Mouse (Mus musculus) CH12.LX (cell line): ENCODE measurements at regions not wholly inside any gene's neighbourhood (a gene's known extent, or its start where the extent isn't known, plus 50 kb on each side); places are given as distances from the start of the nearest gene placed in this dataset.

ENCODE experiments used
- DNase-seq: peaks from one replicate; pipeline ENCODE4 v3.0.0-alpha.2; 2013; ENCODE audit errors: extremely low read depth
- H3K27ac ChIP-seq: 2 replicates; pipeline ENCODE4 v1.5.1; 2012; ENCODE audit warnings: low read depth, mild to moderate bottlenecking, control low read depth, moderate library complexity; ENCODE audit not compliant: insufficient read depth
- H3K27me3 ChIP-seq: replicated peaks from 2 replicates; pipeline ENCODE3; 2012; ENCODE audit warnings: inconsistent platforms
- H3K36me3 ChIP-seq, 2 experiments: replicated peaks in 1 of 2; 2 replicates each; pipeline versions ENCODE3 to v1.6.1; 2012; ENCODE audit warnings: inconsistent platforms in 1 of 2, low read length in 1 of 2, mild to moderate bottlenecking in 1 of 2, mixed read lengths in 1 of 2, moderate library complexity in 1 of 2; ENCODE audit not compliant: control insufficient read depth in 1 of 2, insufficient read depth in 1 of 2
- H3K4me1 ChIP-seq, 2 experiments: 2 replicates each; pipeline ENCODE4 v1.6.1; 2012; ENCODE audit warnings: inconsistent platforms in 1 of 2, moderate library complexity in 1 of 2; ENCODE audit not compliant: insufficient read depth in 2 of 2, control insufficient read depth in 1 of 2
- H3K4me2 ChIP-seq: 2 replicates; pipeline ENCODE4 v1.6.1; 2012; ENCODE audit warnings: low read depth, mild to moderate bottlenecking, control low read depth; ENCODE audit not compliant: poor library complexity, insufficient read depth, severe bottlenecking
- H3K4me3 ChIP-seq, 3 experiments: fragments of 150-350 bp in 1 of 3; sonication (generic) in 1 of 3; replicated peaks in 1 of 3; 2 replicates each; pipeline versions ENCODE3 to v1.5.1; 2011 to 2012; ENCODE audit warnings: low read depth in 2 of 3, low read length in 2 of 3, mild to moderate bottlenecking in 2 of 3, moderate library complexity in 2 of 3, control low read depth in 1 of 3, improper control_type of control experiment in 1 of 3, inconsistent platforms in 1 of 3, mixed read lengths in 1 of 3; ENCODE audit not compliant: poor library complexity in 1 of 3
- H3K79me2 ChIP-seq: replicated peaks from 2 replicates; pipeline ENCODE4 v1.6.1; 2012; ENCODE audit warnings: mild to moderate bottlenecking, moderate library complexity; ENCODE audit not compliant: control insufficient read depth, poor library complexity, insufficient read depth, severe bottlenecking; ENCODE audit errors: extremely low read depth
- H3K9ac ChIP-seq: 2 replicates; pipeline ENCODE4 v1.6.1; 2012; ENCODE audit warnings: low read depth, mild to moderate bottlenecking, control low read depth, moderate library complexity; ENCODE audit not compliant: insufficient read depth
- H3K9me3 ChIP-seq: replicated peaks from 2 replicates; pipeline ENCODE3; 2012; ENCODE audit warnings: low read length, inconsistent platforms, mixed read lengths
- CHD1 ChIP-seq: IDR thresholded peaks from 2 replicates; pipeline ENCODE4 v1.6.1; 2012; ENCODE audit warnings: low read depth, low read length, improper control_type of control experiment, inconsistent platforms
- CHD2 ChIP-seq: IDR thresholded peaks from 2 replicates; pipeline ENCODE4 v1.6.1; 2011; ENCODE audit warnings: low read length, improper control_type of control experiment
- CTCF ChIP-seq, 2 experiments: IDR thresholded peaks in 1 of 2; conservative IDR thresholded peaks in 1 of 2; 2 replicates each; pipeline ENCODE4 v1.5.1; 2011 to 2012; ENCODE audit warnings: low read depth in 2 of 2, low read length in 2 of 2, improper control_type of control experiment in 1 of 2, inconsistent platforms in 1 of 2, mild to moderate bottlenecking in 1 of 2, moderate library complexity in 1 of 2
- EP300 ChIP-seq: IDR thresholded peaks from 2 replicates; pipeline ENCODE4 v1.6.1; 2011; ENCODE audit warnings: low read length, improper control_type of control experiment
- ETS1 ChIP-seq: conservative IDR thresholded peaks from 2 replicates; pipeline ENCODE4 v1.6.1; 2012; ENCODE audit warnings: low read depth, mild to moderate bottlenecking, inconsistent platforms, low read length, improper control_type of control experiment, moderate library complexity
- GABPA ChIP-seq: IDR thresholded peaks from 2 replicates; pipeline ENCODE4 v1.6.1; 2012; ENCODE audit warnings: low read depth, low read length, improper control_type of control experiment, inconsistent platforms; ENCODE audit not compliant: insufficient replicate concordance
- HCFC1 ChIP-seq: IDR thresholded peaks from 2 replicates; pipeline ENCODE4 v1.6.1; 2012; ENCODE audit warnings: low read depth, mild to moderate bottlenecking, inconsistent platforms, low read length, improper control_type of control experiment
- IRF4 ChIP-seq: IDR thresholded peaks from 2 replicates; pipeline ENCODE4 v1.6.1; 2014; ENCODE audit warnings: low read depth, mild to moderate bottlenecking, inconsistent platforms, low read length, improper control_type of control experiment
- JUN ChIP-seq: IDR thresholded peaks from 2 replicates; pipeline ENCODE4 v1.6.1; 2011; ENCODE audit warnings: low read depth, mild to moderate bottlenecking, low read length, improper control_type of control experiment, moderate library complexity; ENCODE audit not compliant: insufficient read depth
- JUND ChIP-seq: conservative IDR thresholded peaks from 2 replicates; pipeline ENCODE4 v1.6.1; 2011; ENCODE audit warnings: low read depth, low read length, improper control_type of control experiment
- KAT2A ChIP-seq: IDR thresholded peaks from 2 replicates; pipeline ENCODE4 v1.6.1; 2012; ENCODE audit warnings: low read length, improper control_type of control experiment, inconsistent platforms; ENCODE audit not compliant: insufficient replicate concordance
- NELFE ChIP-seq: IDR thresholded peaks from 2 replicates; pipeline ENCODE4 v1.6.1; 2011; ENCODE audit warnings: low read depth, low read length, improper control_type of control experiment
- NRF1 ChIP-seq: IDR thresholded peaks from 2 replicates; pipeline ENCODE4 v1.6.1; 2014; ENCODE audit warnings: low read depth, mild to moderate bottlenecking, inconsistent platforms, low read length, improper control_type of control experiment, moderate library complexity
- POLR2AphosphoS2 ChIP-seq: IDR thresholded peaks from 2 replicates; pipeline ENCODE4 v1.6.1; 2011; ENCODE audit warnings: low read depth, low read length, improper control_type of control experiment
- RAD21 ChIP-seq: IDR thresholded peaks from 2 replicates; pipeline ENCODE4 v1.6.1; 2011; ENCODE audit warnings: low read depth, mild to moderate bottlenecking, low read length, improper control_type of control experiment, moderate library complexity
- SIN3A ChIP-seq: IDR thresholded peaks from 2 replicates; pipeline ENCODE4 v1.6.1; 2012; ENCODE audit warnings: low read length, improper control_type of control experiment, inconsistent platforms
- SMC3 ChIP-seq: IDR thresholded peaks from 2 replicates; pipeline ENCODE4 v1.6.1; 2011; ENCODE audit warnings: low read depth, low read length, improper control_type of control experiment
- USF1 ChIP-seq: IDR thresholded peaks from 2 replicates; pipeline ENCODE4 v1.6.1; 2014; ENCODE audit warnings: low read depth, mild to moderate bottlenecking, inconsistent platforms, low read length, improper control_type of control experiment
- USF2 ChIP-seq: conservative IDR thresholded peaks from 2 replicates; pipeline ENCODE4 v1.6.1; 2011; ENCODE audit warnings: low read depth, low read length, improper control_type of control experiment
- ZC3H11A ChIP-seq: IDR thresholded peaks from 2 replicates; pipeline ENCODE4 v1.6.1; 2012; ENCODE audit warnings: low read depth, mild to moderate bottlenecking, inconsistent platforms, low read length, improper control_type of control experiment
- ZKSCAN1 ChIP-seq: IDR thresholded peaks from 2 replicates; pipeline ENCODE4 v1.6.1; 2012; ENCODE audit warnings: low read depth, inconsistent platforms, low read length, improper control_type of control experiment, borderline replicate concordance
- ZMIZ1 ChIP-seq: IDR thresholded peaks from 2 replicates; pipeline ENCODE4 v1.6.1; 2012; ENCODE audit warnings: low read depth, mild to moderate bottlenecking, inconsistent platforms, low read length, improper control_type of control experiment
- ZNF384 ChIP-seq: IDR thresholded peaks from 2 replicates; pipeline ENCODE4 v1.6.1; 2012; ENCODE audit warnings: low read depth, low read length, improper control_type of control experiment, inconsistent platforms
- dilution Hi-C: fragments of 300-500 bp; cut with MboI; formaldehyde crosslinking; loops from 2 replicates; pipeline ENCODE4 v1.14.3; 2020; ENCODE audit warnings: low sequenced_read_pairs; ENCODE audit not compliant: extremely low pct_unique_long_range_greater_than_20kb, extremely low pct_ligation_motif_present
- in situ Hi-C: fragments of 300-500 bp; cut with MboI; formaldehyde crosslinking; loops from 3 replicates; pipeline ENCODE4 v1.14.3; 2019; ENCODE audit warnings: low sequenced_read_pairs, low pct_ligation_motif_present, low pct_unique_long_range_greater_than_20kb, mixed read lengths

GRCm38 (mm10) chr2:166505309-166505708 lies 208.3 kb downstream of the Prex1 start:
- Histone ChIP-seq H3K9ac (no peak overlapping the region), H3K36me3 (no peaks in the 10 kb centered on the region), H3K4me3 (no peak overlapping the region), H3K27ac (no peak overlapping the region), H3K4me2 (no peak overlapping the region), H3K27me3 (no peaks in the 10 kb centered on the region), H3K9me3 (peaks cover 11% of the 10 kb centered on the region), H3K4me1 (peaks cover 0 to 9% of the 10 kb centered on the region in 2 experiments; a peak in 2 of 4 replicates), H3K79me2 (no peaks in the 10 kb centered on the region)
- in situ Hi-C loops = no loop called here
- DNase-seq = no peak
- TF ChIP-seq HCFC1 (no peak), ZKSCAN1 (no peak), SMC3 (no peak), USF1 (no peak), NELFE (no peak), ETS1 (no peak), EP300 (no peak), CHD2 (no peak), IRF4 (no peak), ZMIZ1 (no peak), SIN3A (no peak), RAD21 (no peak)
- dilution Hi-C loops = no loop called here

- no peak for DNase-seq
- Histone ChIP-seq H3K79me2 (no peaks in the 10 kb centered on the region), H3K4me1 (peaks cover 0 to 6% of the 10 kb centered on the region in 2 experiments; a peak in 1 of 4 replicates), H3K27me3 (no peaks in the 10 kb centered on the region), H3K4me3 (no peak overlapping the region), H3K9ac (no peak overlapping the region), H3K36me3 (no peaks in the 10 kb centered on the region), H3K4me2 (no peak overlapping the region), H3K9me3 (peaks cover under 1% of the 10 kb centered on the region), H3K27ac (no peak overlapping the region)
- in situ Hi-C loops (no loop called here), dilution Hi-C loops (no loop called here)
- TF ChIP-seq USF1 (no peak), ETS1 (no peak), ZC3H11A (no peak), CHD1 (no peak), NRF1 (no peak), POLR2AphosphoS2 (no peak), CHD2 (no peak), NELFE (no peak), JUND (no peak), CTCF (conservative IDR thresholded peaks at IDR 0.05 in 1 of 2, IDR thresholded peaks at IDR 0.05 in 1 of 2; ENCODE audit: low read depth in 2 of 2, low read length in 2 of 2) (no peak), KAT2A (no peak), ZNF384 (no peak), JUN (no peak), GABPA (no peak), USF2 (no peak)
Measured at GRCm38 (mm10) chr2:166503666-166504065, 210.0 kb downstream of the Prex1 start.
